Mouse (Mus musculus) WW6 (cell line): Measurements from ENCODE around the gene Clcn3.

ENCODE experiments used
- DNase-seq: peaks from one replicate; pipeline ENCODE4 v3.0.0-alpha.2; 2013; ENCODE audit warnings: low read depth, low spot score

Clcn3 gene

GRCm38 (mm10) chr8:60869761-60870160 is 113.3 kb downstream of the Clcn3 start:
- no peak for DNase-seq

GRCm38 (mm10) chr8:60868236-60868965 is 114.7 kb downstream of the Clcn3 start:
- no peak for DNase-seq

- DNase-seq: no peak
Observed at GRCm38 (mm10) chr8:60867468-60868115, 115.5 kb downstream of the Clcn3 start.

- peak; percentile 28 for DNase-seq
Observed at GRCm38 (mm10) chr8:60865504-60866114, 117.5 kb downstream of the Clcn3 start.

GRCm38 (mm10) chr8:60864875-60865274 is 118.2 kb downstream of the Clcn3 start:
- DNase-seq: no peak

GRCm38 (mm10) chr8:60861783-60862182 is 121.3 kb downstream of the Clcn3 start:
- no peak for DNase-seq

- DNase-seq: no peak
Observed at GRCm38 (mm10) chr8:60860749-60861148, 122.4 kb downstream of the Clcn3 start.
